Mouse (Mus musculus): ENCODE measurements around the gene Ptpn11.

GRCm38 (mm10) chr5:121149246-121149645 lies 42.0 kb downstream of the Ptpn11 start:
- TF ChIP-seq TAL1 (IDR thresholded peaks at IDR 0.05; ENCODE audit: low read length) = no peak
- TF ChIP-seq GATA1 (IDR thresholded peaks at IDR 0.05; ENCODE audit: low read length) = no peak
